Mouse (Mus musculus): Measurements from ENCODE around the gene Map2k7.

DNA sequence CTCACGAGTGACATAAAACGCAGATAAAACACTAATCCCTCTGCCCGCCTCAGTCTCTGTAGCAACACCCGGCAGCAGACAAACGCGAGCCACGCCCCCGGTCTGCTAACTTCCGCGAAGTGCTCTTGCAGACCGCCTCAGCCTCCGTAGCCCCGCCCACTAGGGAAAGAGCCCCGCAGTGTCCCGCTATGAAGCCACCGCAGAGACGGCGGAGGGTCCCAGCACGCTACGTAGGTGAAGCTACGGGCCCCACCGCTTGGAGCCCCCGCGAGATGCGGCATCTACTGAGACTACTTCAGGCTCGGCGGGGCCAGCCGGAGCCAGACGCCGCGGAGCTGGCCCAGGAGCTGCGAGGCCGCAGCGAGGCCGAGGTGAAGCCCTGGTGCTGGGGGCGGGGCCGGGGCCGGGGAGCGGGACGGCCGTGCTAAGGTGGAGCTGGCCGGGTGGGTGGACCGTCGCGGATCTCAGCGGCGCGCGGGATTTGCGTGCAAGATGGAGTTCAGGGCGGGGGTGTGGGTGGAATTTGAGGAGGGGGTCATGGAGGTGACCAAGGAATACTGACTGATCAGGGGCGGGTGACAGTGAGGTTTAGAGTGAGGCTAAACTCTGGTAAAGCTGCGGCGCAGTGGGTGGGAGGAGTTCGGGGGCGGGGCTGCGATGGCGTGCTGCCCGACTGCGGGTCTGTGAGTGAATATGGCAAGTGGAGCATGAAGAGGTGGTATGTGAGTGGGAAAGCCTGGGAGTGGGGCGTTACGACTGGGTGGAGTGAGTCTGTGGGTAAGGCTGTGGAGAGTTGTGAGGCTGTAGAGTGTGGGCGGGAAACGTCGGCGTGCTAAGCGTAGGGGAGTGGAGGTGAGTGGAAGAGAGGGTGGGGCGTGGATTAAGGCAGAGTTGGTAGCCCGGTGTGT is 14.6 kb downstream of the Map2k7 start, which contains the start of gene Snapc2:
- TF ChIP-seq CTCF (IDR thresholded peaks at IDR 0.05; ENCODE audit: borderline replicate concordance, insufficient read depth, low read length) (no peak), POLR2A (IDR thresholded peaks at IDR 0.05; ENCODE audit: low read depth, low read length) (peak; percentile 65)

Measured in embryonic fibroblast, embryonic 13.5 days (primary cell).